Mouse (Mus musculus) limb, embryonic 11.5 days (tissue): Measurements from ENCODE around the gene Klhl36. TPM values are rescaled to one million over a fixed set of nuclear protein-coding genes. Genes with fewer than 3 reads are reported as not detected.

ENCODE experiments used
- ATAC-seq: fragments of 200-750 bp; cut with Nextera tagmentation; 2 replicates; pipeline ENCODE4 v1.8.0; 2017; ENCODE audit warnings: low read depth; ENCODE audit not compliant: insufficient number of reproducible peaks, low FRiP score, low TSS enrichment
- DNase-seq: peaks from one replicate; pipeline ENCODE4 v3.0.0-alpha.2; 2015; ENCODE audit warnings: low spot score
- H3K27ac ChIP-seq: fragments of 300-500 bp; sonication (generic); replicated peaks from 2 replicates; pipeline ENCODE4 v1.5.1; 2014; ENCODE audit warnings: low read depth, mild to moderate bottlenecking, low read length
- H3K27me3 ChIP-seq: fragments of 300-500 bp; sonication (generic); 2 replicates; pipeline ENCODE4 v1.6.1; 2014; ENCODE audit warnings: mild to moderate bottlenecking, low read length, mixed read lengths; ENCODE audit not compliant: control insufficient read depth, insufficient read depth
- H3K36me3 ChIP-seq: fragments of 300-500 bp; sonication (generic); 2 replicates; pipeline ENCODE4 v1.6.1; 2014; ENCODE audit warnings: mild to moderate bottlenecking, low read length, moderate library complexity, mixed read lengths; ENCODE audit not compliant: control insufficient read depth, insufficient read depth
- H3K4me1 ChIP-seq: fragments of 300-500 bp; sonication (generic); 2 replicates; pipeline ENCODE4 v1.6.1; 2014; ENCODE audit warnings: low read length, mixed read lengths; ENCODE audit not compliant: control insufficient read depth, insufficient read depth
- H3K4me2 ChIP-seq: fragments of 300-500 bp; sonication (generic); 2 replicates; pipeline ENCODE4 v1.6.1; 2014; ENCODE audit warnings: low read depth, mild to moderate bottlenecking, moderate library complexity; ENCODE audit not compliant: severe bottlenecking
- H3K4me3 ChIP-seq: fragments of 300-500 bp; sonication (generic); 2 replicates; pipeline ENCODE4 v1.5.1; 2014; ENCODE audit warnings: low read depth, low read length
- H3K9ac ChIP-seq: fragments of 300-500 bp; sonication (generic); 2 replicates; pipeline ENCODE4 v1.6.1; 2014; ENCODE audit warnings: mild to moderate bottlenecking, low read length
- H3K9me3 ChIP-seq: fragments of 300-500 bp; sonication (generic); 2 replicates; pipeline ENCODE4 v1.6.1; 2016; ENCODE audit warnings: low read length; ENCODE audit not compliant: control insufficient read depth
- WGBS: fragments of 180-500 bp; shearing (Covaris S2); extraction: QIAGEN DNeasy Blood & Tissue Kit; methylation state at CpG from one replicate; pipeline ENCODE4 v1.1.7; 2014; 5-methylcytosine and 5-hydroxymethylcytosine counted together
- polyA plus RNA-seq: library from polyadenylated mRNA; unstranded; fragments of >200 nt; fragmentation: Nextera tagmentation; extraction: Ambion mirVana; gene quantifications from 2 replicates; pipeline ENCODE4 v1.2.1, GENCODE M21; 2014

The Klhl36 gene
- polyA plus RNA-seq, 1 experiment from 2014 or later = 6.6 TPM

GRCm38 (mm10) chr8:119873181-119873580 is 11.1 kb downstream of the Klhl36 start:
- 97% methylated on average over 1 of the region's 1 CpGs for WGBS
- no peaks in the 10 kb centered on the region for H3K4me1 ChIP-seq
- ATAC-seq = no peak
- no peak overlapping the region for H3K4me3 ChIP-seq
- no peak overlapping the region for H3K27ac ChIP-seq
- no peaks in the 10 kb centered on the region for H3K27me3 ChIP-seq
- DNase-seq = no peak
- peaks cover 5% of the 10 kb centered on the region; the same call in 1 of the 2 replicates for H3K9me3 ChIP-seq
- peaks cover 6% of the 10 kb centered on the region for H3K36me3 ChIP-seq
- no peak overlapping the region for H3K9ac ChIP-seq
- H3K4me2 ChIP-seq = no peak overlapping the region

DNA sequence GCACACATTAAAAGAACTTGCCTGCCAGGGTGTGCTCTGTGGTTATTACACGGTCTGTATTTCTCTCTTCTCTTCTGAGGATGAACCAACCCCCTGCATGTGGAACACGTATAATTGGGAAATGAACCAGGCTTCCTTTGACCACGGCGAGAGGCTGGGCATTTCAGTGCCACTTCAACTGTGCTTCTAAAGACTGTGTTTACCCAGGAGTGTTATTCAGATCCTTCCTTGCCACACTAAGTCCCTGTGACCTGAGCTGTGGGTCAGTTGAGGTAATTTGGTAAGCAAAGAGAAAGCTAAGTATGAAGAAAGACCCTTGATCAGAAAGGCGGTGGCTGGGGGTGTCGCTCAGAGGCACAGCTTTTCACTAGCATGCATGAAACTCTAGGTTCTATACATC is 19.2 kb downstream of the Klhl36 start:
- Histone ChIP-seq H3K9me3 (no peaks in the 10 kb centered on the region), H3K4me3 (no peak overlapping the region), H3K27me3 (no peaks in the 10 kb centered on the region), H3K36me3 (no peaks in the 10 kb centered on the region), H3K9ac (no peak overlapping the region), H3K27ac (no peak overlapping the region), H3K4me2 (no peak overlapping the region), H3K4me1 (no peaks in the 10 kb centered on the region)
- DNase-seq = no peak
- 81% methylated on average over 6 of the region's 6 CpGs for WGBS
- ATAC-seq = no peak

DNA sequence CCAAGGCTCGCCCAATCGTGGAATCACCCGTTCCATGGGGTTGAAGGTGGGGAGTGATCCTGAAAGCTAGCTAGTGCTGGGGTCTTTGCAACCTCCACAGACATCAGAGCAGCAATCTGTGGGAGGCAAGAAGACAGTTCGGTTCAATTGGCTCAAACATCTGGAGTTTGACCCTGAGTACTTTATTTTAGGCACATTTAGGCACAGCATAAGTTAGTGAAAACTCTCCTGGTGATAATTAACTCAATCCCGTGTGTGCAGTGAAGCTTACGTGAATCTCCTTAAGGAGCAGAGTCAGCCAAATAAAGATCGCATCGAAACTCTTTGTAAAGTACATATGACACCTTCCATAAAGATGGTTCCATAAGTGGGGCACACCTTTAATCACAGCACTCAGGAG is 19.9 kb downstream of the Klhl36 start:
- WGBS = 64% methylated on average over 8 of the region's 8 CpGs
- ATAC-seq = no peak
- Histone ChIP-seq H3K9ac (no peak overlapping the region), H3K4me1 (no peaks in the 10 kb centered on the region), H3K27ac (no peak overlapping the region), H3K9me3 (no peaks in the 10 kb centered on the region), H3K4me3 (no peak overlapping the region), H3K27me3 (no peaks in the 10 kb centered on the region), H3K4me2 (no peak overlapping the region), H3K36me3 (no peaks in the 10 kb centered on the region)
- DNase-seq = no peak

GRCm38 (mm10) chr8:119883281-119883680 is 21.2 kb downstream of the Klhl36 start:
- Histone ChIP-seq H3K9me3 (no peaks in the 10 kb centered on the region), H3K27me3 (no peaks in the 10 kb centered on the region), H3K27ac (no peak overlapping the region), H3K4me2 (no peak overlapping the region), H3K4me3 (no peak overlapping the region), H3K9ac (no peak overlapping the region), H3K4me1 (no peaks in the 10 kb centered on the region), H3K36me3 (no peaks in the 10 kb centered on the region)
- no peak for DNase-seq
- no peak for ATAC-seq
- WGBS = 88% methylated on average over 7 of the region's 7 CpGs

DNA sequence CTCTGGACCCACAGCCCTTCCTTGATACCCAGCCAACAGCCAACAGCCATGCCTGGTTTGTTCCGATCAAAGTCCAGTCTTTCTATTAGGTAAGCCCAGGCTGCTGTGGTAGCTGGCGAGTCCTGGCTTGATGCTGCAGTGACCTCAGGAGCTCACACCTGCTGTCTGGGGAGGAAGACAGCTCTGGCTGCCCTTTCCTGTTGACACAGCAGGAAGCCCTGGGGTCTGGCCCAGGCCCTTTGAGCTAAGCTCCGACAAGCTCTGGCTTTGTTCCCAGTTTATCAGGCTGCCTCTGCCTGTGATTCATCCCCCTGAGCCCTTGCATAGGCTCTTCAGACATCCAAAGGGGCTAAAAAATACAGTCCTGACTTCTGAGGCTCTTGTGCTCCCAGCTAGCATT is 23.5 kb downstream of the Klhl36 start:
- Histone ChIP-seq H3K9ac (no peak overlapping the region), H3K27ac (no peak overlapping the region), H3K9me3 (no peaks in the 10 kb centered on the region), H3K4me3 (no peak overlapping the region), H3K36me3 (no peaks in the 10 kb centered on the region), H3K27me3 (no peaks in the 10 kb centered on the region), H3K4me1 (no peaks in the 10 kb centered on the region), H3K4me2 (no peak overlapping the region)
- DNase-seq (no peak), ATAC-seq (no peak)
- WGBS = 25% methylated on average over 3 of the region's 3 CpGs

DNA sequence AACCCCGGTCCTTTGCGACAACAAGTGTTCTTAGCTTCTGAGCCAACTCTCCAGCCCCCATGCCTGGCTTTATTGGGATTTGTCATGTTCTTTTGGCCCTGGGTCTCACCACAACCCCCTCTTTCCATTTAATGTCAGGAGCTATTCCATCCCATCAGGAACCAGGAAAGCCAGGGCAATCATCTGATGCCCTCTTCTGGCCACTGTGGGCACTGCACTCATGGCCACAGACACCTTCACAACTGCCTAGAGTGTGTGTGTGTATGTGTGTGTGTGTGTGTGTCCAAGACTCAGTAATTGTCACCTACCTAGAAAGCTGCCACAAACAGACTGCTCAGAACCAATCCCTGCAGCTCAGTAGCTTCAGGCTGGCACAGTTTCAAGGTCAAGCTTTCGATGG is 25.1 kb downstream of the Klhl36 start:
- WGBS = 97% methylated on average over 3 of the region's 3 CpGs
- DNase-seq (peak; percentile 74), ATAC-seq (no peak)
- Histone ChIP-seq H3K27ac (no peak overlapping the region), H3K9ac (no peak overlapping the region), H3K4me3 (no peak overlapping the region), H3K4me2 (no peak overlapping the region), H3K4me1 (no peaks in the 10 kb centered on the region), H3K9me3 (no peaks in the 10 kb centered on the region), H3K27me3 (no peaks in the 10 kb centered on the region), H3K36me3 (no peaks in the 10 kb centered on the region)

GRCm38 (mm10) chr8:119888012-119888411 is 25.9 kb downstream of the Klhl36 start:
- Histone ChIP-seq H3K27me3 (no peaks in the 10 kb centered on the region), H3K4me2 (no peak overlapping the region), H3K4me3 (no peak overlapping the region), H3K36me3 (no peaks in the 10 kb centered on the region), H3K9me3 (no peaks in the 10 kb centered on the region), H3K4me1 (no peaks in the 10 kb centered on the region), H3K27ac (no peak overlapping the region), H3K9ac (no peak overlapping the region)
- WGBS = 72% methylated on average over 4 of the region's 4 CpGs
- no peak for DNase-seq
- ATAC-seq = no peak

DNA sequence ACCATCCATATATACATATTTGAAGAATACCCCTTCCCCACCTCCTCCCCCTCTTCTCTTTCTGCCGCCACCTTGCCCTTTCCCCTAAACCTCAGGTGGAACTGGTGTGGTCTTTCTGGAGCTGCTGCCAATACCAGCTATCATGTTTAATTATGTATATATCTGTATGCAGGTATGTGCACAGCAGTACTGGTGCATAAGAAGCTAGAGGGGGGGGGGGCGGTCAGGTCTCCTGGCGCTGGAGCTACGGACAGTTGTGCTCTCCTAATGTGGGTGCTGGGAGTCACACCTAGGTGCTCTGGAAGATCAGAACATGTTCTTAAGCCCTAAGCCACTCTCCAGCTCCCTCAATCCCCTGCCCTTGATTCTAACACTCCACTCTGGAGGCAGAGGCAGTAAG is 35.0 kb downstream of the Klhl36 start:
- Histone ChIP-seq H3K4me1 (no peaks in the 10 kb centered on the region), H3K4me2 (no peak overlapping the region), H3K27me3 (peaks cover 13% of the 10 kb centered on the region), H3K9me3 (no peaks in the 10 kb centered on the region), H3K9ac (no peak overlapping the region), H3K27ac (no peak overlapping the region), H3K36me3 (no peaks in the 10 kb centered on the region), H3K4me3 (no peak overlapping the region)
- no peak for DNase-seq
- WGBS = 74% methylated on average over 4 of the region's 4 CpGs
- ATAC-seq = no peak

DNA sequence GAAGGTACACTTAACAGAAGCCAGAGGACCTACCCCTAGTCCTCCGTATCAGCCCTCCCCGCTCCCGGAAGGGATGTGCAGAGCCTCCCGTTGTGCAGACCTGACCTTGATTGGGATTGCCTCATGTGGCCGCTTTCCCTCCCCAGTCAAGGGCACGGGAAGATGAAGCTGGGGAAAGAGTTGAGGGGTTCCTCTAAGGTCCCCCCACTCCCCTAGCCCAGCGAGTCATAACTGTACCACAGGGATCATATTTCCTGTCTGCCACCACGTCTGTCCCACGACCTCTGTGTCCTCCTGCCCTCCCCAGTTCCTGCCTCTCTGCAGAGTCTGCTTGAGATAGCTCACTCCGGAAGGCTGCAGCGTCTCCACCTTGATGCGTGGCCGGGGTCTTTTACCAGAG is 35.9 kb downstream of the Klhl36 start:
- Histone ChIP-seq H3K9ac (no peak overlapping the region), H3K36me3 (no peaks in the 10 kb centered on the region), H3K4me3 (no peak overlapping the region), H3K27ac (no peak overlapping the region), H3K4me1 (no peaks in the 10 kb centered on the region), H3K4me2 (no peak overlapping the region), H3K27me3 (peaks cover 13% of the 10 kb centered on the region), H3K9me3 (no peaks in the 10 kb centered on the region)
- peak; percentile 37 for DNase-seq
- ATAC-seq = no peak
- WGBS = 20% methylated on average over 13 of the region's 13 CpGs
